Mouse (Mus musculus): ENCODE results near the gene Vmn1r179.
"Not testable (repeated sequence)": the region's sequence is repeated elsewhere in the genome, so short reads cannot be mapped to it uniquely, and the experiment has no call there.

Vmn1r179 gene

GRCm38 (mm10) chr7:23926678-23927077 is at the start of gene Vmn1r179:
Gene Vmn1r179, plus strand, starts transcription at chr7:23926978.
- no peak for DNase-seq (ENCODE audit: low spot score in 2 of 2)

- DNase-seq (ENCODE audit: low spot score in 2 of 2) = no peak
Measured at GRCm38 (mm10) chr7:23891709-23892108, 35.1 kb upstream of the Vmn1r179 start, which contains the start of gene Vmn1r178. Gene Vmn1r178, plus strand, starts transcription at chr7:23892009.

- no peak for DNase-seq (ENCODE audit: low spot score in 2 of 2)
Measured at GRCm38 (mm10) chr7:23950332-23950731, 23.6 kb downstream of the Vmn1r179 start, which contains the start of gene Vmn1r180. Gene Vmn1r180, plus strand, starts transcription at chr7:23950632.

- not testable (repeated sequence) for DNase-seq (ENCODE audit: low spot score in 2 of 2)
Measured at GRCm38 (mm10) chr7:23968044-23968443, 41.3 kb downstream of the Vmn1r179 start.

- not testable (repeated sequence) for DNase-seq (ENCODE audit: low spot score in 2 of 2)
Measured at GRCm38 (mm10) chr7:23974315-23974714, 47.5 kb downstream of the Vmn1r179 start, which contains the start of gene Vmn1r181. Gene Vmn1r181, plus strand, starts transcription at chr7:23974615.
